Mouse (Mus musculus) stomach, embryonic 14.5 days (tissue): ENCODE data around the gene Rdh1. TPM values are rescaled to one million over a fixed set of nuclear protein-coding genes. Genes with fewer than 3 reads are reported as not detected.

Experiments
- ATAC-seq: fragments of 200-750 bp; cut with Nextera tagmentation; 2 replicates; pipeline ENCODE4 v1.8.0; 2017; ENCODE audit warnings: low read depth, moderate TSS enrichment; ENCODE audit not compliant: insufficient number of reproducible peaks, insufficient read depth, low FRiP score
- H3K27ac ChIP-seq: fragments of 300-500 bp; sonication (generic); 2 replicates; pipeline ENCODE4 v1.5.1; 2014; ENCODE audit warnings: mild to moderate bottlenecking, low read length, moderate library complexity, mixed read lengths
- H3K27me3 ChIP-seq: fragments of 300-500 bp; sonication (generic); 2 replicates; pipeline ENCODE4 v1.6.1; 2014; ENCODE audit warnings: low read length, control low read depth, mixed read lengths; ENCODE audit not compliant: control insufficient read depth, insufficient read depth
- H3K36me3 ChIP-seq: fragments of 300-500 bp; sonication (generic); 2 replicates; pipeline ENCODE4 v1.6.1; 2014; ENCODE audit warnings: mild to moderate bottlenecking, control low read depth, low read length, moderate library complexity, mixed read lengths; ENCODE audit not compliant: control insufficient read depth, insufficient read depth
- H3K4me1 ChIP-seq: fragments of 300-500 bp; sonication (generic); 2 replicates; pipeline ENCODE4 v1.6.1; 2014; ENCODE audit warnings: low read length, control low read depth, mixed read lengths; ENCODE audit not compliant: control insufficient read depth, insufficient read depth
- H3K4me2 ChIP-seq: fragments of 300-500 bp; sonication (generic); replicated peaks from 2 replicates; pipeline ENCODE4 v1.6.1; 2014; ENCODE audit warnings: low read depth, low read length, control low read depth
- H3K4me3 ChIP-seq: fragments of 300-500 bp; sonication (generic); 2 replicates; pipeline ENCODE4 v1.5.1; 2014; ENCODE audit warnings: low read depth, low read length, control low read depth
- H3K9ac ChIP-seq: fragments of 300-500 bp; sonication (generic); replicated peaks from 2 replicates; pipeline ENCODE4 v1.6.1; 2014; ENCODE audit warnings: low read depth, mild to moderate bottlenecking, control low read depth, low read length, moderate library complexity, mixed read lengths
- H3K9me3 ChIP-seq: fragments of 300-500 bp; sonication (generic); 2 replicates; pipeline ENCODE4 v1.6.1; 2016; ENCODE audit warnings: low read depth, low read length, control low read depth; ENCODE audit not compliant: control insufficient read depth
- WGBS: fragments of 180-500 bp; shearing (Covaris S2); extraction: QIAGEN DNeasy Blood & Tissue Kit; methylation state at CpG from one replicate; pipeline ENCODE4 v1.1.7; 2014; 5-methylcytosine and 5-hydroxymethylcytosine counted together
- polyA plus RNA-seq: library from polyadenylated mRNA; unstranded; fragments of >200 nt; fragmentation: Nextera tagmentation; extraction: Ambion mirVana; gene quantifications from 2 replicates; pipeline ENCODE4 v1.2.1, GENCODE M21; 2014

Gene Rdh1
- polyA plus RNA-seq, 1 experiment from 2014 or later = not detected

- no peaks in the 10 kb centered on the region for H3K9me3 ChIP-seq
- no peaks in the 10 kb centered on the region for H3K4me1 ChIP-seq
- no peaks in the 10 kb centered on the region for H3K27me3 ChIP-seq
- no peak overlapping the region for H3K27ac ChIP-seq
- H3K4me3 ChIP-seq = no peak overlapping the region
- H3K9ac ChIP-seq = no peak overlapping the region
- H3K36me3 ChIP-seq = no peaks in the 10 kb centered on the region
- ATAC-seq = no peak
- WGBS = 40% methylated on average over 9 of the region's 9 CpGs
- H3K4me2 ChIP-seq = no peak overlapping the region
These were observed 28.6 kb upstream of the Rdh1 start for GRCm38 (mm10) chr10:127730933-127731310.

GRCm38 (mm10) chr10:127731397-127731796 lies 28.1 kb upstream of the Rdh1 start:
- H3K4me1 ChIP-seq = no peaks in the 10 kb centered on the region
- H3K9ac ChIP-seq = no peak overlapping the region
- H3K4me3 ChIP-seq = no peak overlapping the region
- H3K9me3 ChIP-seq = no peaks in the 10 kb centered on the region
- no peaks in the 10 kb centered on the region for H3K27me3 ChIP-seq
- no peaks in the 10 kb centered on the region for H3K36me3 ChIP-seq
- H3K27ac ChIP-seq = no peak overlapping the region
- no peak for ATAC-seq
- no peak overlapping the region for H3K4me2 ChIP-seq
- WGBS = 24% methylated on average over 5 of the region's 5 CpGs

GRCm38 (mm10) chr10:127734434-127734833 lies 25.1 kb upstream of the Rdh1 start:
- Histone ChIP-seq H3K27ac (no peak overlapping the region), H3K4me1 (no peaks in the 10 kb centered on the region), H3K4me2 (no peak overlapping the region), H3K27me3 (no peaks in the 10 kb centered on the region), H3K36me3 (no peaks in the 10 kb centered on the region), H3K9me3 (no peaks in the 10 kb centered on the region), H3K4me3 (no peak overlapping the region), H3K9ac (no peak overlapping the region)
- WGBS = 34% methylated on average over 5 of the region's 5 CpGs
- ATAC-seq = no peak

GRCm38 (mm10) chr10:127736266-127736665 lies 23.3 kb upstream of the Rdh1 start:
- H3K9me3 ChIP-seq = no peaks in the 10 kb centered on the region
- H3K27ac ChIP-seq = no peak overlapping the region
- H3K9ac ChIP-seq = no peak overlapping the region
- no peak overlapping the region for H3K4me2 ChIP-seq
- H3K27me3 ChIP-seq = no peaks in the 10 kb centered on the region
- H3K36me3 ChIP-seq = peaks cover under 1% of the 10 kb centered on the region; the same call in 1 of the 2 replicates
- no peak overlapping the region for H3K4me3 ChIP-seq
- WGBS = 82% methylated on average over 2 of the region's 2 CpGs
- no peak for ATAC-seq
- H3K4me1 ChIP-seq = peaks cover 8% of the 10 kb centered on the region; the same call in 1 of the 2 replicates

- Histone ChIP-seq H3K4me3 (no peak overlapping the region), H3K4me2 (no peak overlapping the region), H3K36me3 (peaks cover 7% of the 10 kb centered on the region; the same call in 1 of the 2 replicates), H3K27ac (no peak overlapping the region), H3K4me1 (peaks cover 8% of the 10 kb centered on the region; the same call in 1 of the 2 replicates), H3K9me3 (no peaks in the 10 kb centered on the region), H3K9ac (no peak overlapping the region), H3K27me3 (no peaks in the 10 kb centered on the region)
- 64% methylated on average over 4 of the region's 4 CpGs for WGBS
- ATAC-seq = no peak
These were observed 22.6 kb upstream of the Rdh1 start for GRCm38 (mm10) chr10:127736916-127737315.

GRCm38 (mm10) chr10:127737552-127737951 lies 22.0 kb upstream of the Rdh1 start:
- no peak for ATAC-seq
- H3K9ac ChIP-seq = no peak overlapping the region
- H3K27me3 ChIP-seq = no peaks in the 10 kb centered on the region
- no peaks in the 10 kb centered on the region for H3K9me3 ChIP-seq
- no peak overlapping the region for H3K27ac ChIP-seq
- WGBS = 22% methylated on average over 2 of the region's 2 CpGs
- no peak overlapping the region for H3K4me3 ChIP-seq
- H3K4me2 ChIP-seq = no peak overlapping the region
- peaks cover 8% of the 10 kb centered on the region; the same call in 1 of the 2 replicates for H3K4me1 ChIP-seq
- peaks cover 13% of the 10 kb centered on the region for H3K36me3 ChIP-seq

- peak overlapping the region; percentile 82; the same call in 1 of the 2 replicates for H3K4me2 ChIP-seq
These were observed 21.2 kb upstream of the Rdh1 start for GRCm38 (mm10) chr10:127738151-127738882.

GRCm38 (mm10) chr10:127739083-127739660 lies 20.3 kb upstream of the Rdh1 start, which contains the start of gene Zbtb39:
Zbtb39 (plus strand) TSS chr10:127739538.
- WGBS = 2% methylated on average over 43 of the region's 61 CpGs
- Histone ChIP-seq H3K4me3 (peak within 1 kb of the TSS; percentile 86), H3K9me3 (no peaks in the 10 kb centered on the region), H3K36me3 (peaks cover 29% of the 10 kb centered on the region), H3K4me2 (peak within 1 kb of the TSS; percentile 82), H3K27ac (peak within 1 kb of the TSS; percentile 66), H3K27me3 (no peaks in the 10 kb centered on the region), H3K9ac (peak within 1 kb of the TSS; percentile 97), H3K4me1 (peaks cover 8% of the 10 kb centered on the region; the same call in 1 of the 2 replicates)
- peak; percentile 81 for ATAC-seq

More at GRCm38 (mm10) chr10:127738151-127738882, 21.2 kb upstream of the Rdh1 start:
- Histone ChIP-seq H3K9ac (no peak overlapping the region), H3K27me3 (no peaks in the 10 kb centered on the region), H3K27ac (no peak overlapping the region), H3K36me3 (peaks cover 21% of the 10 kb centered on the region), H3K4me3 (peak overlapping the region; percentile 86; the same call in 1 of the 2 replicates), H3K9me3 (no peaks in the 10 kb centered on the region), H3K4me1 (peaks cover 8% of the 10 kb centered on the region; the same call in 1 of the 2 replicates)
- 42% methylated on average over 13 of the region's 13 CpGs for WGBS
- ATAC-seq = 0 out of 2 replicates have a peak, but pooled peaks have one; percentile 11
